Mouse (Mus musculus): ENCODE results near the gene Vcp.

GRCm38 (mm10) chr4:43020876-43021275 is 20.6 kb upstream of the Vcp start:
- TF ChIP-seq CTCF (IDR thresholded peaks at IDR 0.05; ENCODE audit: low read depth, low read length) (no peak), POLR2A (IDR thresholded peaks at IDR 0.05; ENCODE audit: borderline replicate concordance, low read depth, low read length) (no peak)
